Mouse (Mus musculus): ENCODE data around the gene Baz2a. TPM values are rescaled to one million over a fixed set of nuclear protein-coding genes. Genes with fewer than 3 reads are reported as not detected.
A peak's percentile ranks its signal among the peaks of the same experiment; 100 is the strongest.

The Baz2a gene
- polyA plus RNA-seq, 1 experiment from 2014 or later: 17.1 TPM

DNA sequence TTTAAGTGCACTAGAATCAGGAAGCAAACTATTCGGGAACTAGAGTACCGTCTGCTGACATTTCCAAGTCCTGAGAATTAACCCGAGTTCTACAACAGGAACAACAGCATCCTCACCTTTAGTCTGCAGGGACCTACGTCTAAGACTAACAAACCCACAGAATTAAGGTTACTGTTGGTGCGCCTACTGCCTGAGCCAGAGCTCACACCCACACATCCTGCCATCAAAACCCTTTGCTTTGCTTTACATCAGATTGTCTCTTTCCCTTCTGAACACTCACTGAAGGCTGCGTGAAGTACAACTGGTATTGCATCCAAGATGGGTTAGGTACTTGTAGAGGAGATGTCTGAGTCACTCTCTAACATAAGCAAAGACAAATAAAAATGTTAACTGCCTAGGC lies 44.0 kb downstream of the Baz2a start:
- H3K9ac ChIP-seq (ENCODE audit: low read length): no peak overlapping the region
- 91% methylated on average over 6 of the region's 6 CpGs for WGBS
- no peaks in the 10 kb centered on the region for H3K4me1 ChIP-seq (ENCODE audit: control insufficient read depth, insufficient read depth, low read length)
- DNase-seq (ENCODE audit: low spot score) (no peak), ATAC-seq (ENCODE audit: insufficient number of reproducible peaks, low FRiP score, low TSS enrichment, low read depth) (no peak)
- no peak overlapping the region for H3K4me3 ChIP-seq (ENCODE audit: low read depth, low read length)
- H3K9me3 ChIP-seq (ENCODE audit: control insufficient read depth, low read length): no peaks in the 10 kb centered on the region
- no peak overlapping the region for H3K4me2 ChIP-seq (ENCODE audit: low read depth, severe bottlenecking)
- H3K36me3 ChIP-seq (ENCODE audit: control insufficient read depth, insufficient read depth, low read length): peaks cover 10% of the 10 kb centered on the region; the same call in 1 of the 2 replicates
- H3K27ac ChIP-seq (replicated peaks; ENCODE audit: low read depth, low read length): no peak overlapping the region
- no peaks in the 10 kb centered on the region for H3K27me3 ChIP-seq (ENCODE audit: control insufficient read depth, insufficient read depth, low read length)

DNA sequence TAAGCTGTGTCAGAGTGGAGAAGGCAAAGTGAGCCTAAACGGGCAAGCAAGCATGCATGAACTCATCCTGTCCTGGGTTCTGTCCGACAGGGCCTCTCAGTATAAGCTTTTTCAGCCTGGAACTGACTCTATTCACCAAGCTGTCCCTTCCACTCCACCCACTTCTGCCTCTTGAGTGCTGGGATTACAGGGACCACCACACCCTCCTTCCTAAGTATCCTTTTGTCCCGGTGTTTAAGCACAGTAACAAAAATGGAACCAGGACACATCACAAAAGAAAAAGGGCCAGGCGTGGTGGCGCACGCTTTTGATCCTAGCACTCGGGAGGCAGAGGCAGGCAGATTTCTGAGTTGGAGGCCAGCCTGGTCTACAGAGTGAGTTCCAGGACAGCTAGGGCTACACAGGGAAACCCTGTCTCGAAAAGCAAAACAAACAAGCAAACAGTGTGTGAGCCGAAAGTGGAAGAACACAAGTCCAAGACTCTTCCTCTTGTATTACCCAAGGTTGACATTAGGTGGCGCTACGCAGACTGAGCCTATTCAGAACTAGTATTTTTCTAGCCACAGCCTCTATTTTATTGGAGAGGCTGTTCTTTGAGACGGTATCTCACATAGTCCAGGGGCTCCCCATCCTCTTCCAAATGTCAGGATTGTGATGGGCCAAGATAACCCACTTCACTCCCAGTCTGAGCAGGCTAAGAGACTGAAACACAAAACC lies 49.0 kb downstream of the Baz2a start:
- Histone ChIP-seq H3K9ac (ENCODE audit: low read length) (no peak overlapping the region), H3K9me3 (ENCODE audit: control insufficient read depth, low read length) (no peaks in the 10 kb centered on the region), H3K4me2 (ENCODE audit: low read depth, severe bottlenecking) (no peak overlapping the region), H3K36me3 (ENCODE audit: control insufficient read depth, insufficient read depth, low read length) (peaks cover 12% of the 10 kb centered on the region; the same call in 1 of the 2 replicates), H3K4me3 (ENCODE audit: low read depth, low read length) (no peak overlapping the region), H3K27ac (replicated peaks; ENCODE audit: low read depth, low read length) (no peak overlapping the region), H3K4me1 (ENCODE audit: control insufficient read depth, insufficient read depth, low read length) (no peaks in the 10 kb centered on the region), H3K27me3 (ENCODE audit: control insufficient read depth, insufficient read depth, low read length) (no peaks in the 10 kb centered on the region)
- no peak for ATAC-seq (ENCODE audit: insufficient number of reproducible peaks, low FRiP score, low TSS enrichment, low read depth)
- WGBS: 70% methylated on average over 12 of the region's 12 CpGs
- DNase-seq (ENCODE audit: low spot score): peak; percentile 59

DNA sequence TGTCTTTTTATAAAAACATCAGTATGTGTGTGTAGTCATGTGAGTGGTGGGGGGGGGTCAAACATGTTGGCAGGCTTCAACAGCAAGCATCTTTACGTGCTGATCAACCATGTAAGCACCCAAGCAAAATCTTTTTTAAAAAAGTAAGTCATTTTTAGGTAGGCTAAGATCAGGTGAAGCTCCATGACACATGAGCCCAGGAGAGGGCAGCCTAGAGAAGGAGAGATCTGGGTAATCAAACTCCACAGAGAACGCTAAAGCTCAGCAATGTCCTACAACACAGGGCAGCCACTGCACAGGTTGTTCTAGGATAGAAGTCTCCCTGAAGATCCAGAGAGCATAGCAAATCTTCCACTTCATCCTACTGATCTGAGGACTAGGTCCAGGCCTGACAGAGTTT lies 50.8 kb downstream of the Baz2a start:
- no peaks in the 10 kb centered on the region for H3K4me1 ChIP-seq (ENCODE audit: control insufficient read depth, insufficient read depth, low read length)
- no peak overlapping the region for H3K4me2 ChIP-seq (ENCODE audit: low read depth, severe bottlenecking)
- H3K9ac ChIP-seq (ENCODE audit: low read length): no peak overlapping the region
- peaks cover 12% of the 10 kb centered on the region; the same call in 1 of the 2 replicates for H3K36me3 ChIP-seq (ENCODE audit: control insufficient read depth, insufficient read depth, low read length)
- no peak overlapping the region for H3K27ac ChIP-seq (replicated peaks; ENCODE audit: low read depth, low read length)
- no peak for DNase-seq (ENCODE audit: low spot score)
- H3K9me3 ChIP-seq (ENCODE audit: control insufficient read depth, low read length): no peaks in the 10 kb centered on the region
- H3K27me3 ChIP-seq (ENCODE audit: control insufficient read depth, insufficient read depth, low read length): no peaks in the 10 kb centered on the region
- H3K4me3 ChIP-seq (ENCODE audit: low read depth, low read length): no peak overlapping the region
- WGBS: 67% methylated on average over 2 of the region's 2 CpGs
- ATAC-seq (ENCODE audit: insufficient number of reproducible peaks, low FRiP score, low TSS enrichment, low read depth): no peak

DNA sequence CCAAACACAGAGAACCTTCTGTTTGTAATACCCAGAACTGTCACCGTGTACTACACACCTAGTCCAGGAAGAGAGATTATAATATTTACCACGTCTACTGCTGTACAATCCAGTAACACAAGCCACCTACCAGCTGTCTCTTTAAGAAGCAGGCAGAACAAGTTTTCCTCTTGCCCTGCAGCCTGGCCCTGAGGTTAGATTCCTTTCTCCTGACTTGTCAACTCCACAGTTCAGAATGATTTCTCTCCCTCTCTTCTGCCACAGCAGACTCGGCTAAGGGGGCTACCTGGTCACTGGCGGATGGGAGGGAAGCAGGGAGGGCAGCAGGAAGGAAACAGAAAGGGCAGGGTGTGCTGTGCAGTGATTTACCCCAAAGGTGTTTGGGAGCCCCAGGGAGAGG lies 52.3 kb downstream of the Baz2a start:
- 73% methylated on average over 4 of the region's 4 CpGs for WGBS
- H3K4me3 ChIP-seq (ENCODE audit: low read depth, low read length): no peak overlapping the region
- no peak overlapping the region for H3K27ac ChIP-seq (replicated peaks; ENCODE audit: low read depth, low read length)

DNA sequence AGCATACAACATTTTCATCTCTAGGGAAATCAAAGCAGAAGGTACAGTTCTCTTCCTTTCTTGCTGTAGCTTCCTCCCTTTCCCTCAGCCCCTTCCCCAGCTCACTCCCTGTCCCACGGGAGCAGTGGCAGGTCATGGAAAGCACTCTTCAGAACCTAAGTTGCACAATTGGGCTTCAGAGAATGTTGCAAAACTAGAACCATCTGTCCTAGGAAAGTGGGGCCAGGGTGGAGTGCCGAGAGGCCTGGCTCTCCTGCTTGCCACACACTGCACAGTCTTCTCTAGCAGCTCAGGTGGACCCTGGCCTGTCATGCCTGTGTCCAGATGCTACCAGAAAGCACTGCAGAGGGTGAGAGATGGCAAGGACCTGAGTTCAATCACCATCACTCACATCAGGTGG lies 53.6 kb downstream of the Baz2a start:
- H3K27me3 ChIP-seq (ENCODE audit: control insufficient read depth, insufficient read depth, low read length): no peaks in the 10 kb centered on the region
- 0 out of 2 replicates have a peak, but pooled peaks cover 4% of the 10 kb centered on the region for H3K4me1 ChIP-seq (ENCODE audit: control insufficient read depth, insufficient read depth, low read length)
- H3K27ac ChIP-seq (replicated peaks; ENCODE audit: low read depth, low read length): no peak overlapping the region
- DNase-seq (ENCODE audit: low spot score) (no peak), ATAC-seq (ENCODE audit: insufficient number of reproducible peaks, low FRiP score, low TSS enrichment, low read depth) (no peak)
- H3K4me2 ChIP-seq (ENCODE audit: low read depth, severe bottlenecking): no peak overlapping the region
- 75% methylated on average over 2 of the region's 2 CpGs for WGBS
- peaks cover 7% of the 10 kb centered on the region; the same call in 1 of the 2 replicates for H3K36me3 ChIP-seq (ENCODE audit: control insufficient read depth, insufficient read depth, low read length)
- no peaks in the 10 kb centered on the region for H3K9me3 ChIP-seq (ENCODE audit: control insufficient read depth, low read length)
- no peak overlapping the region for H3K4me3 ChIP-seq (ENCODE audit: low read depth, low read length)
- no peak overlapping the region for H3K9ac ChIP-seq (ENCODE audit: low read length)

More for the DNA sequence above, 52.3 kb downstream of the Baz2a start:
- no peak for DNase-seq (ENCODE audit: low spot score)
- Histone ChIP-seq H3K36me3 (ENCODE audit: control insufficient read depth, insufficient read depth, low read length) (peaks cover 10% of the 10 kb centered on the region; the same call in 1 of the 2 replicates), H3K4me2 (ENCODE audit: low read depth, severe bottlenecking) (no peak overlapping the region), H3K27me3 (ENCODE audit: control insufficient read depth, insufficient read depth, low read length) (no peaks in the 10 kb centered on the region), H3K9ac (ENCODE audit: low read length) (no peak overlapping the region), H3K4me1 (ENCODE audit: control insufficient read depth, insufficient read depth, low read length) (no peaks in the 10 kb centered on the region), H3K9me3 (ENCODE audit: control insufficient read depth, low read length) (no peaks in the 10 kb centered on the region)
- no peak for ATAC-seq (ENCODE audit: insufficient number of reproducible peaks, low FRiP score, low TSS enrichment, low read depth)

DNA sequence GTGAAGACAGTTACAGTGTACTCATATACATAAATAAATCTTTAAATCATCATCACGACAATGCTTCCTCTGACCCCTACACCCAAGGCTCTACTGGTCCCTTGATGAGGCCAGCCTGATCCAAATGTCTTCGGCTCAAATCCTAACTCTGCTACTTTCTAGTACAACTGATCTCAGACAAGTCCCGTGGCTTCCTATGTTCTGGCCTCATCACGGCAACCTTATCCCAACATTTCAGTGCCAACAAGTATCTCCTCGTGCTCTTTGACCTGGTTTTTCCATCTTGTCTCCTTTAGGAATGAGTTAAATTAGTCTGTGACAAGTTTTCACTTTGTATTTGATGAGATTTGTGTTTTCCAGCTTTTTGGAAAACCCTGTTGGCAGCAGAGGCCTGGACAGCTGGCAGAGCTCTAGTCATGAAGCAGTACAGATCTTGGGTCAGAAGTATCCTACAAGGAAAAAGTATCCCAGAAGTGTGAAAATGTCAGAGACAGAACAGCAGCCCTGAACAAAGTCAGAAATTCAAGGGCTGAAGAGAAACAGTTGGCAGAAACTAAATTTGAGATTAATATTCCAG lies 57.5 kb downstream of the Baz2a start:
- no peaks in the 10 kb centered on the region for H3K9me3 ChIP-seq (ENCODE audit: control insufficient read depth, low read length)
- H3K4me2 ChIP-seq (ENCODE audit: low read depth, severe bottlenecking): no peak overlapping the region
- no peak for DNase-seq (ENCODE audit: low spot score)
- no peak overlapping the region for H3K27ac ChIP-seq (replicated peaks; ENCODE audit: low read depth, low read length)
- H3K36me3 ChIP-seq (ENCODE audit: control insufficient read depth, insufficient read depth, low read length): peaks cover 3% of the 10 kb centered on the region; the same call in 1 of the 2 replicates
- no peak for ATAC-seq (ENCODE audit: insufficient number of reproducible peaks, low FRiP score, low TSS enrichment, low read depth)
- H3K9ac ChIP-seq (ENCODE audit: low read length): no peak overlapping the region
- H3K27me3 ChIP-seq (ENCODE audit: control insufficient read depth, insufficient read depth, low read length): no peaks in the 10 kb centered on the region
- WGBS: 95% methylated on average over 5 of the region's 5 CpGs
- H3K4me3 ChIP-seq (ENCODE audit: low read depth, low read length): no peak overlapping the region
- H3K4me1 ChIP-seq (ENCODE audit: control insufficient read depth, insufficient read depth, low read length): 0 out of 2 replicates have a peak, but pooled peaks cover 4% of the 10 kb centered on the region

DNA sequence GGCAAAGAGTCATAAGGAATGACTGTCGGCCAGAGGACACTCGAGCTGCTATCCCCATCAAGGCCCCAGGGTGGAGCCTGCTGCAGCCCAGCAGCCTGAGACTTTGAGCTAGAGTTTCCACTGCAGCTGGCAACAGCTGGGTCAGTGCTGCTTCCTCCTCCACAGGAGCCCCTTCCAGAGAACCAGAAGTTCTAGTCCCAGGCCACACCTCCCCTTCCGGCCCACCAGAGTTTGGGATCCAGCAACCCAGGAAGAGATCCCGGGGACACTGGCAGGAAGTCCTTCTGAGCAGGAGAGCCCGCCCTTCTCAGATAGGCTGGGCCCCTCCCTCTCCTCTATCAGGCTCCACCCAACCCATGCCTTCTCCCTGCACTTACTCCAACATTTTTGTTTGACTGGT lies 58.2 kb downstream of the Baz2a start:
- Histone ChIP-seq H3K9me3 (ENCODE audit: control insufficient read depth, low read length) (no peaks in the 10 kb centered on the region), H3K27me3 (ENCODE audit: control insufficient read depth, insufficient read depth, low read length) (no peaks in the 10 kb centered on the region), H3K4me3 (ENCODE audit: low read depth, low read length) (peak overlapping the region; percentile 7; the same call in 1 of the 2 replicates), H3K4me2 (ENCODE audit: low read depth, severe bottlenecking) (no peak overlapping the region), H3K36me3 (ENCODE audit: control insufficient read depth, insufficient read depth, low read length) (peaks cover 3% of the 10 kb centered on the region; the same call in 1 of the 2 replicates), H3K27ac (replicated peaks; ENCODE audit: low read depth, low read length) (no peak overlapping the region), H3K9ac (ENCODE audit: low read length) (no peak overlapping the region), H3K4me1 (ENCODE audit: control insufficient read depth, insufficient read depth, low read length) (0 out of 2 replicates have a peak, but pooled peaks cover 4% of the 10 kb centered on the region)
- peak; percentile 83 for ATAC-seq (ENCODE audit: insufficient number of reproducible peaks, low FRiP score, low TSS enrichment, low read depth)
- WGBS: 6% methylated on average over 5 of the region's 5 CpGs
- DNase-seq (ENCODE audit: low spot score): peak; percentile 73

DNA sequence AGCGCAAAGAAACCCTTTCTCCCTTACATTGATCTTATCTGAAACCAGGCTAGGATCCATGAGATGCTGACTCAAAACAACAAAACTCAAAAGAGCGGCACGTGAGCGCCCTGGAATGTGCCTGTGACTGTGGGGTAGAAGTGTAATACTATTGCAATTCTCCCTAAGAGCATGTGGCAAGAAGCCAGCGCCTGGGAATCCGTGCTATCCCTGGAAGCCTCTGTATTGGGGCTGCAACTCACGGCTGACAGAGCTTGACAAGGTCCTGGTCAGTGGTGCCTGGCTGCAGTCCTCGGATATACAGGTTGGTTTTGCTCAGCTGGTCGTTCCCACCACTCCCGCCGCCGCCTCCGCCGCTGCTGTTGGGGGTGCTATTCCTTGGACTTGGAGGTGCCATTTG lies 59.6 kb downstream of the Baz2a start:
- no peak for ATAC-seq (ENCODE audit: insufficient number of reproducible peaks, low FRiP score, low TSS enrichment, low read depth)
- Histone ChIP-seq H3K4me1 (ENCODE audit: control insufficient read depth, insufficient read depth, low read length) (0 out of 2 replicates have a peak, but pooled peaks cover 4% of the 10 kb centered on the region), H3K36me3 (ENCODE audit: control insufficient read depth, insufficient read depth, low read length) (no peaks in the 10 kb centered on the region), H3K27me3 (ENCODE audit: control insufficient read depth, insufficient read depth, low read length) (no peaks in the 10 kb centered on the region), H3K9me3 (ENCODE audit: control insufficient read depth, low read length) (no peaks in the 10 kb centered on the region), H3K27ac (replicated peaks; ENCODE audit: low read depth, low read length) (no peak overlapping the region), H3K9ac (ENCODE audit: low read length) (no peak overlapping the region), H3K4me3 (ENCODE audit: low read depth, low read length) (no peak overlapping the region), H3K4me2 (ENCODE audit: low read depth, severe bottlenecking) (no peak overlapping the region)
- 82% methylated on average over 14 of the region's 14 CpGs for WGBS
- no peak for DNase-seq (ENCODE audit: low spot score)
